Mouse (Mus musculus): Measurements from ENCODE around the gene Ube2ql1. TPM values are rescaled to one million over a fixed set of nuclear protein-coding genes. Genes with fewer than 3 reads are reported as not detected.

Ube2ql1 gene
- 0.39 and 0.40 TPM in 2 replicates for polyA plus RNA-seq (2016; fragmentation: Nextera tagmentation; extraction: Ambion mirVana)

DNA sequence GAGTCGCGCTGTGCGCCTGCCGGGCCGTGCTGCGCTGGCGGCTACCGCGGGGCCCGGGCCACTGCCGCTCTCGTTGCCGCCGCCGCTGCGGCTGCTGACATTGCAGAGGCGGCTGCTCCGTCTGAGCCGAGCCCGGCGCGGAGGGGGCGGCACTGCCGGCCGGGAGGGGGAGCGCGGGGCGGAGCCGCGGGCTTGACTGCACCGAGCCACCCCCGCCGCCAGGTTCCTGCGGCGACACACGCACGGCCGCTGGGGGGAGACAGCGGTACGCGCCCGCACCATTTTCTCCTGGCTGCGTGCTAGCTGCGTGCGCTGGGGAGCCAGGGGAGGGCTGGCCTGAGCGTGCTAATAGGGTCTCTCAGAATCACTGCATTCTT, at the start of gene Ube2ql1:
Gene Ube2ql1 (minus strand): TSS at position 131 of the 377 bp plus-strand sequence.
- Histone ChIP-seq H3K27ac (peak within 1 kb of the TSS; percentile 72), H3K4me1 (peaks cover 34% of the 10 kb centered on the region), H3K9me3 (replicated peaks) (no peaks in the 10 kb centered on the region), H3K4me3 (peak within 1 kb of the TSS; percentile 75), H3K27me3 (ENCODE audit: low read depth, poor library complexity, severe bottlenecking) (peaks cover 69% of the 10 kb centered on the region), H3K36me3 (no peaks in the 10 kb centered on the region)
- under 1% methylated on average over 39 of the region's 46 CpGs for WGBS
- DNase-seq (ENCODE audit: low spot score): peak; percentile 89

DNA sequence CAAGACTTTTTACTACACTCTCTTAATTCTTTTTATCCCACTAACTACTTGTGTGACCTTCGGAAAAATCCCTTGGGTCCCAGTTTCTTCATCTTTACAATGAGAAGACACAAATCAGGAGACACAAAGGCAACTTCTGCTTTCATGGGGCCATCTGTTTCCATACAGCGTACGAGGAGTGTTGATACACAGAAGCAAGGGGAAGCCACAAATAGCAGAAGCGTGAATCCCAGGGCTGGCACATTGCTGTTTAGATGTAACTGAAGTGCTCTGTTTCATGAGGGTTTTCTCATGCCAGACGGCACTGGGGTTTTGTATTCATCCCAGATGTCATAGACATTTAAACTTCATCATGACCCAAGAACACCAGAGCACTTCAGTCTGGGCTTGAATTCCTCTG, 49.0 kb upstream of the Ube2ql1 start:
- Histone ChIP-seq H3K27me3 (ENCODE audit: low read depth, poor library complexity, severe bottlenecking) (no peaks in the 10 kb centered on the region), H3K9me3 (replicated peaks) (no peaks in the 10 kb centered on the region), H3K36me3 (no peaks in the 10 kb centered on the region), H3K27ac (no peak overlapping the region), H3K4me3 (no peak overlapping the region), H3K4me1 (no peaks in the 10 kb centered on the region)
- DNase-seq (ENCODE audit: low spot score): no peak
- 89% methylated on average over 5 of the region's 5 CpGs for WGBS

DNA sequence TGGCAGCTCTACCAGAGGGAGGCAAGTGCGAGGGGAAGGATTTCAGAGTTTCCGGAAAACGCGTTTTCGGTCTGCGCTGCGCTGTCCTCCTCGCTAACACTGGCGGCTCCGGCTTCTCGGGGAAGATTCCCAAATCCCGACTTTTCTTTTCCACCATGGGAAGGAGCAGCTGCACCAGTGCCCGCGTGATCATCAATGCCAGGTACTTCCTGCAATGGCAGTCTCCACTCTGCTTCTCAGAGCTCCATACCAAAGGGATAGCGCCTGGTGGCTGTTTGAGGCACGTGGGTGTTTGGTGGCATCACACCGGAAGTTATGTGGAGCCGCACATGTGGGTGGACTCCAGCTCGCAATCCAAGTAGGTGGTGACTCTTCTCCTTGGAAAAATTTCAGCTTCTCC, 38.5 kb upstream of the Ube2ql1 start:
- no peak for DNase-seq (ENCODE audit: low spot score)
- Histone ChIP-seq H3K27me3 (ENCODE audit: low read depth, poor library complexity, severe bottlenecking) (no peaks in the 10 kb centered on the region), H3K9me3 (replicated peaks) (no peaks in the 10 kb centered on the region), H3K36me3 (no peaks in the 10 kb centered on the region), H3K4me3 (no peak overlapping the region), H3K27ac (no peak overlapping the region), H3K4me1 (no peaks in the 10 kb centered on the region)
- 92% methylated on average over 19 of the region's 19 CpGs for WGBS

DNA sequence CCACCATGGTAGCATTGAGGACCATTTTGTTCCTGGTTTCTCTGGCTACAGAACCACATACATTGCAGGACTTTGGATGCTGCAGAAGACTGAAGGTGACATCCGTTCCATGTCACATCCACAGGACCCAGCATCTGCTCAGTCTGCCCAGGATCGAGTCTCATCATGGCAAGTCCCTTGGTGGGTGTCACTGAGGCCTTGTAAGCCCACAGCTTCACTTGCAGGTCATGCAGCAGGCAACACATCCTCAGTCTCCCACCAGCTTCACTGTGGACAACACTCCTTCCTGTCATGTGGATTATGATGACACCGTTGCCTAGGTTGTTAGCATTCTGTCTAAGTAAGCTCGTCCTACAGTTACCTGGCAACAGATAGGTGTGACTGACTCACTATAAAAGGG, 32.7 kb upstream of the Ube2ql1 start:
- H3K9me3 ChIP-seq (replicated peaks): no peaks in the 10 kb centered on the region
- no peak overlapping the region for H3K27ac ChIP-seq
- H3K27me3 ChIP-seq (ENCODE audit: low read depth, poor library complexity, severe bottlenecking): no peaks in the 10 kb centered on the region
- H3K36me3 ChIP-seq: no peaks in the 10 kb centered on the region
- no peak for DNase-seq (ENCODE audit: low spot score)
- WGBS: 85% methylated on average over 4 of the region's 4 CpGs
- no peaks in the 10 kb centered on the region for H3K4me1 ChIP-seq
- H3K4me3 ChIP-seq: no peak overlapping the region

- no peak for DNase-seq (ENCODE audit: low spot score)
- Histone ChIP-seq H3K27ac (no peak overlapping the region), H3K27me3 (ENCODE audit: low read depth, poor library complexity, severe bottlenecking) (no peaks in the 10 kb centered on the region), H3K4me3 (no peak overlapping the region), H3K4me1 (no peaks in the 10 kb centered on the region), H3K36me3 (no peaks in the 10 kb centered on the region), H3K9me3 (replicated peaks) (no peaks in the 10 kb centered on the region)
- 85% methylated on average over 12 of the region's 12 CpGs for WGBS
Measured at GRCm38 (mm10) chr13:69770538-69771456, 31.1 kb upstream of the Ube2ql1 start.

GRCm38 (mm10) chr13:69768152-69768551, 28.5 kb upstream of the Ube2ql1 start:
- Histone ChIP-seq H3K4me1 (no peaks in the 10 kb centered on the region), H3K9me3 (replicated peaks) (no peaks in the 10 kb centered on the region), H3K27me3 (ENCODE audit: low read depth, poor library complexity, severe bottlenecking) (no peaks in the 10 kb centered on the region), H3K27ac (no peak overlapping the region), H3K36me3 (no peaks in the 10 kb centered on the region), H3K4me3 (no peak overlapping the region)
- WGBS: 93% methylated on average over 10 of the region's 10 CpGs
- no peak for DNase-seq (ENCODE audit: low spot score)

GRCm38 (mm10) chr13:69764646-69765045, 25.0 kb upstream of the Ube2ql1 start:
- no peaks in the 10 kb centered on the region for H3K4me1 ChIP-seq
- H3K27ac ChIP-seq: no peak overlapping the region
- no peaks in the 10 kb centered on the region for H3K36me3 ChIP-seq
- no peaks in the 10 kb centered on the region for H3K27me3 ChIP-seq (ENCODE audit: low read depth, poor library complexity, severe bottlenecking)
- no peak overlapping the region for H3K4me3 ChIP-seq
- H3K9me3 ChIP-seq (replicated peaks): no peaks in the 10 kb centered on the region
- DNase-seq (ENCODE audit: low spot score): no peak
- 90% methylated on average over 9 of the region's 9 CpGs for WGBS

DNA sequence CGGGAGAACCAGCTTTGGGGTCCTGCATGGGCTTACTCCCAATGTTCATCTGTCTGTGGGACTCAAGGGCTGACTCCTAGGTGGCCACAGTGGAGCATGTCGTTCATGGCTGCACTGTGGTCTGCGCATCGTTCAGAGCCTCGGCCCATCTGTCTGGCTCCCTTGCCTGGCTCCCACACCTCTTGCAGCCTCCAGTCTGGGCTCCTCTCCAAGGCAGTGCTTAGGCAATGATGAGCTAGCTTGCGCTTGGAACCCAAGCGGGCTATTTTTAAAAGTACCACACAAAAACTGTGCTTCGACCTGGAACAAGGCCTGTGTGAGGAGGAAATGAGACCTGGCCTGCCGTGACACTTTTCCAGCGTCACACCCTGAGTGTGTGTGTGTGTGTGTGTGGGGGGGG, 21.7 kb upstream of the Ube2ql1 start:
- Histone ChIP-seq H3K36me3 (no peaks in the 10 kb centered on the region), H3K4me3 (no peak overlapping the region), H3K27me3 (ENCODE audit: low read depth, poor library complexity, severe bottlenecking) (no peaks in the 10 kb centered on the region), H3K27ac (no peak overlapping the region), H3K9me3 (replicated peaks) (no peaks in the 10 kb centered on the region), H3K4me1 (no peaks in the 10 kb centered on the region)
- WGBS: 93% methylated on average over 10 of the region's 10 CpGs
- DNase-seq (ENCODE audit: low spot score): no peak

GRCm38 (mm10) chr13:69758979-69759378, 19.3 kb upstream of the Ube2ql1 start:
- Histone ChIP-seq H3K27me3 (ENCODE audit: low read depth, poor library complexity, severe bottlenecking) (no peaks in the 10 kb centered on the region), H3K9me3 (replicated peaks) (no peaks in the 10 kb centered on the region), H3K36me3 (no peaks in the 10 kb centered on the region), H3K4me3 (no peak overlapping the region), H3K4me1 (no peaks in the 10 kb centered on the region), H3K27ac (no peak overlapping the region)
- WGBS: 87% methylated on average over 6 of the region's 6 CpGs
- no peak for DNase-seq (ENCODE audit: low spot score)

DNA sequence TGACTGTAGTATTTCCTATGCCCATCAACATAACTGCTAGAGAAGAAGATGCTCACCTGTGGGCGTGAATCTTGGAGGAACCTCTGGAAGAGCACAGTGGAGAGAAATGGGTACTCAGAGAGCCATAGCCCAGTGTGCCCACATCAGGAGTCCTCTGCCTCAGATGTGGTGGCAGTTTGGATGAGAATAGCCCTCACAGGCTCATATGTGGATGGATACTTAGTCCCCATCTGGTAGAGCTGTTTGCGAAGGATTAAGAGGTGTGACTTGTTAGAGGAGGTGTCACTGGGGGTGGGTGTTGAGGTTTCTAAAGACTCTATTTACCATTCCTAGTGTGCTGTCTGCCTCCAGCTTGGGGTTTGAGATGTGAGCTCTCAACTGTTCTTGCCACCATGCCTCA, 13.2 kb upstream of the Ube2ql1 start:
- Histone ChIP-seq H3K27ac (no peak overlapping the region), H3K4me3 (no peak overlapping the region), H3K27me3 (ENCODE audit: low read depth, poor library complexity, severe bottlenecking) (no peaks in the 10 kb centered on the region), H3K36me3 (no peaks in the 10 kb centered on the region), H3K9me3 (replicated peaks) (no peaks in the 10 kb centered on the region), H3K4me1 (no peaks in the 10 kb centered on the region)
- DNase-seq (ENCODE audit: low spot score): no peak
- WGBS: 75% methylated on average over 2 of the region's 2 CpGs

- Histone ChIP-seq H3K27ac (no peak overlapping the region), H3K27me3 (ENCODE audit: low read depth, poor library complexity, severe bottlenecking) (no peaks in the 10 kb centered on the region), H3K4me3 (no peak overlapping the region), H3K36me3 (no peaks in the 10 kb centered on the region), H3K4me1 (no peaks in the 10 kb centered on the region), H3K9me3 (replicated peaks) (no peaks in the 10 kb centered on the region)
- 92% methylated on average over 6 of the region's 6 CpGs for WGBS
- DNase-seq (ENCODE audit: low spot score): no peak
Measured at GRCm38 (mm10) chr13:69751510-69751909, 11.8 kb upstream of the Ube2ql1 start.

DNA sequence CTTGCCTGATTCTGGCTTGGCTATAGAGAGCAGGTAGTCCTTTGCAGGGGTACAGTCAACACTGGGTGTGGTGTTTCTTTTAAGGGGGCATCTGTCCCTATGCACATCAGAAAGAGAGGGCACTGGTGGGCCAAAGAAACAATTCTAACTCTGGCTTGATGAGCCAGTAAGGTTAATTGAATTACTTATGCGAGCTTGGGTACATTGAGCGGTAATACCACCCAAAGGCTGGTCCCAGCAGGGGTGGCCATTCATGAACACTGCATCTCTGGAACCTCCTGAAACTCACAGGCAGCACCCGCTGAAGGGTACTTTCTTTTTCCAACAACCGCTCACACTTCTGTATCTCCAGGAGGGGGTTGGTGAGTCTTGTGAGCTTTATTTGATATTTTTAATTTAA, 9.1 kb upstream of the Ube2ql1 start:
- Histone ChIP-seq H3K4me3 (no peak overlapping the region), H3K27ac (no peak overlapping the region), H3K27me3 (ENCODE audit: low read depth, poor library complexity, severe bottlenecking) (no peaks in the 10 kb centered on the region), H3K4me1 (no peaks in the 10 kb centered on the region), H3K9me3 (replicated peaks) (no peaks in the 10 kb centered on the region), H3K36me3 (no peaks in the 10 kb centered on the region)
- DNase-seq (ENCODE audit: low spot score): no peak
- 79% methylated on average over 4 of the region's 4 CpGs for WGBS

DNA sequence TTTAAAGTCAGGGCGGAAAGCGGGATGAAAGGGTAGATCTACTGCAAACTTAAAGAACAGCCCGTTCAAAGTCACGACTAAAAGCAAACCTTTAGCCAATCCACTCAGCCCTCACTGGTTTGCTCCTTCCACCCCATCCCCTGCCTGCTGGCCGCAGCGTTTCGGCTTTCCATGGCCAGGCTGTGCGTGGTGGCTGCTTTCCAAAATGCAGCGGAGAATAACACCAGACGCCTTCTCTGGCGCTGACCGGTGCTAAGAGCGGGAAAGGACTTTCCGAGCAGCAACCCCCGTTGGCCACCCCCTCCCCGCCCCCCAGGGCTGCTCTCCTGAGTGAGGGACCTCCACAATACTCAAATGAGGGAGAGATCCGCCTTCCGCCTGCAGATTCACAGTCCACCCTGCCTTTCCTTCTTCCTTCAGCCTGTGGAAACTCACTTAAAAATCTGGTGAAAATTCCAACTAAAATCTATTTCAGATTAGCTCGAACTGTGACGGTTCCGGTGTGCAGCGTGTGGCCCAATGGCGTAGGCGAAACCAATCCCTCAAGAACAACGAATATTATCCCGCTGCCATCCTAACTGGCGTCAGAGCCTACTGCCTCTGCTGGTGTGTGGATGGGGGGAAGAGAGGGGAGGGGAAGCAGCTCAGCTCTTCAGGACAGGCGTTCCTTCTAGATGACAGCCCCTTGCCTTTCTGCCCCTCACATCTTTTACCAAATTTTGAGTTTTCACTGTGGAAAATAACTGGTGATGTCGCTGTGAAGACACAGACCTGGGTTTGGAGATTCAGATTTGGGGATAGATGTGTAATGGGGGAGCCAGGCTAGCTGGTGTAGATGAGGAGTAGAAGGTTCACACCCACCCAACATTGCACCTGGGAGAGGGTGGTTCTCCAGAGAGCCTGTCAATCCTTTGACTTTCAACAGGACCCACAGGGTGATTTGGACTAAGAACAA, 919 bp upstream of the Ube2ql1 start:
- no peaks in the 10 kb centered on the region for H3K36me3 ChIP-seq
- H3K4me1 ChIP-seq: peaks cover 34% of the 10 kb centered on the region
- H3K9me3 ChIP-seq (replicated peaks): no peaks in the 10 kb centered on the region
- peaks cover 60% of the 10 kb centered on the region for H3K27me3 ChIP-seq (ENCODE audit: low read depth, poor library complexity, severe bottlenecking)
- WGBS: 2% methylated on average over 29 of the region's 29 CpGs
- peak overlapping the region; percentile 75 for H3K4me3 ChIP-seq
- peak; percentile 62 for DNase-seq (ENCODE audit: low spot score)
- no peak overlapping the region for H3K27ac ChIP-seq

Measured in limb, embryonic 10.5 days (tissue).